Mouse (Mus musculus): Measurements from ENCODE around the gene Egfl6.

Gene Egfl6

GRCm38 (mm10) chrX:166515923-166516322 lies 69.6 kb downstream of the Egfl6 start:
- DNase-seq: no peak

- DNase-seq: peak; percentile 12
Observed at GRCm38 (mm10) chrX:166514035-166514434, 71.5 kb downstream of the Egfl6 start.

DNA sequence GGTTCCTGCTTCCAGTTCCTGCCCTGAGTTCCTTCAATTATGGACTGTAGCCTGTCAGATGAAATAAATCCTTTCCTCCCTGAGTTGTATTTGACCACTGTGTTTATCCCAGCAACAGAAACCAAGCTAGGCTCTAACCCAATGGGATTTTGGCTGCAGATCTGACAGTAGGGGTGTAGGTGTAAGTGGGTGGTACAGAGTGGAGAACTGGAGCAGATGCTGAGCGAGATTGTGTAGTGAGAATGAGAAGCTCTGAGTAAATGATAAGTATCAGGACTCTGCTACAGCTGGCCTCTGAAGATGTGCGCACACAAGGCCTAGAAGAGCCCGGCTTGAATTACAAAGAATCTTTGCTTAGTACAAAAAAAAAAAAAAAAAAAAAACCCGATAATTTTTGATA lies 73.4 kb downstream of the Egfl6 start:
- DNase-seq: no peak

- no peak for DNase-seq
Observed at GRCm38 (mm10) chrX:166511107-166511506, 74.4 kb downstream of the Egfl6 start.

DNA sequence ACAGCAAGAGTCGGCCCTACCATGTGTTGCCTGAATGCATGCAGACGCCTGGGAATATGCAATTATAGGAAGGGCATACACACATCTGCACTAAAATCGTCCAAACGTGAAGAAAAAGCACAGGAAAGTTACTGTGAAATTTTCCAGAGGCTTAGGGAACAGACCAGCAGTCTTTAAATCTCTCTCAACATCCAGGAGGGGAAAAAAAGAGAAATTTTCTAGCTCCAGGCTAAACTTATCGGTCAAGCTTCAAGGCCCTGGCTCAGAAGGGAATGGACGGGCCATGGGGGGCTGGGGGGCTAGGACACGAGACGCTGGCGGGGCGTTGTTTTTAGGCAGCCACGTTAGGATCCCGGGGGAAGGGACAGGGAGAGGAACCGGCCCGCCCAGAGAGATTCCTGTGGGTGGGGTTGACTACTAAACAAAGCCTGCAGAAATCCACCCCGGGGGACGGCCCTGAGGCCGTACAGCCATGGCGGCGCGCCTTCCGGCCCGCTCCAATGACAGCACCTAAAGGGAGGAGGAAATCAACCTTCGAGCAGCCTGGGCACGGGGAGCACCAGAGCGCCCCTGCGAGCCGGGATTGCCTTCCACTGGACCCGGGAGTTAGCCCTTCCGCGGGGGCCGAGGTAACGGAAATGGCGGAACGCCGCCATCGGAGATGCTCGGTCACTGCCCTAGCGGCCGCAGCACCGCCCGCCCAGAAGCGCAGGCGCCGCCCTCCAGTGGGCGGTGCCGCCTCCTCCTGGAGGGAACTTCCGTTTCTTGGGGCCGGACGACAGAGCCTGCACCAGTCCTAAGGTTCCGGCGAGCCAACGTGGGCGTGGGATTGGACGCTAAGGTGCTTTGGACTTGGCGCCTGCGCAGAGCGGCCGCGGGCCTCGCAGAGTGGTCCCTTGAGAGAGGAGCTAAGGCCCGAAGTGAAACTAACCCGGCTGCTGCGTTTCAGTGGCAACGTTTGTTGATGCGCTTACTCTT lies 75.5 kb downstream of the Egfl6 start:
- DNase-seq: peak; percentile 93

GRCm38 (mm10) chrX:166504421-166504820 lies 81.1 kb downstream of the Egfl6 start:
- DNase-seq: peak; percentile 14

- DNase-seq: no peak
Observed at GRCm38 (mm10) chrX:166499496-166500190, 85.9 kb downstream of the Egfl6 start.

- DNase-seq: no peak
Observed at GRCm38 (mm10) chrX:166497771-166498170, 87.7 kb downstream of the Egfl6 start.

DNA sequence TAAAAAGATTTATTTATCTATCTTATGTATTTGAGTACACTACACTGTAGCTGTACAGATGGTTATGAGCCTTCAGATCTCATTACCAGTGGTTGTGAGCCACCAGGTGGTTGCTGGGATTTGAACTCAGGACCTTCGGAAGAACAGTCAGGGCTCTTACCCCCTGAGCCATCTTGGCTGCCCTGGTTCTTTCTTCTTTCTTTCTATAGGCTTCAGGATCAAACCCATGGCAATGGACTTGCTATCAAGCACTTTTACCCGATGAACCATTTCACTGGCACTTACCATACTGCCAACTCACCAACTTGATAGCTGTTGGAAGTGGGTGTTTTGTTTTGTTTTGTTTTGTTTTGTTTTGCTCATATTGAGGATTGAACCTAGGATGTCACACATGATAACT lies 90.5 kb downstream of the Egfl6 start:
- DNase-seq: no peak

DNA sequence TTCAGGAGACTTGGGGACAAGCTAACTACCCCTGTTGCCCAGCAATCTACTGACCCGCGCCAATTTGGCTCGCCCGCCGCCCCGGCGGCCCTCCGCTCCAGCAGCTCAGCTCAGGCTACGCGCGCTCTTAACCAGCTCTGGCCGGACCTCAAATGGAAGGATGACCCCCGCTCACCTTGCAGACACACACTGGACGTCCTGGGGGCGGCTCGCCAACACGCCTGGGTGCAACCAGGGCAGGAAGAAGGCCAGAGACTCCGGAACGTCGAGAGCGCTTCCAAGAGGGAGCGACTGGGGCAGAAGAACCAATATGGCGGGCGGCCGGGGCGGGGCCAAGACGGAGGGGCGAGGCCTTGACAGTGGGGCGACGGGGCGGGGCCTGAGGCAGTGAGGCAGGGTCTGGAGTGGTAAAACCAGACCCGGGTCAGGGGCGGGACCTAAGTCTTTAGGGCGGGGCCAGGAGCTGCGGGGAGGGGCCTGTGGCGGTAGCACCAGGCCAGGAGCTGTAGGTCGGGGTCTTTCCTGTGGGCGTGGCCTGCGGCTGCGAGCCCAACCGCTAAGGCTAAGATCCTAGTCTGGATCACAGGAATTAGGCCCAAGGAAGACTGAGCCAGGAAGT lies 106.0 kb downstream of the Egfl6 start, which contains the start of gene Rab9:
Gene Rab9, minus strand, starts transcription at position 503 of the 619 bp plus-strand sequence.
- DNase-seq: peak; percentile 92

DNA sequence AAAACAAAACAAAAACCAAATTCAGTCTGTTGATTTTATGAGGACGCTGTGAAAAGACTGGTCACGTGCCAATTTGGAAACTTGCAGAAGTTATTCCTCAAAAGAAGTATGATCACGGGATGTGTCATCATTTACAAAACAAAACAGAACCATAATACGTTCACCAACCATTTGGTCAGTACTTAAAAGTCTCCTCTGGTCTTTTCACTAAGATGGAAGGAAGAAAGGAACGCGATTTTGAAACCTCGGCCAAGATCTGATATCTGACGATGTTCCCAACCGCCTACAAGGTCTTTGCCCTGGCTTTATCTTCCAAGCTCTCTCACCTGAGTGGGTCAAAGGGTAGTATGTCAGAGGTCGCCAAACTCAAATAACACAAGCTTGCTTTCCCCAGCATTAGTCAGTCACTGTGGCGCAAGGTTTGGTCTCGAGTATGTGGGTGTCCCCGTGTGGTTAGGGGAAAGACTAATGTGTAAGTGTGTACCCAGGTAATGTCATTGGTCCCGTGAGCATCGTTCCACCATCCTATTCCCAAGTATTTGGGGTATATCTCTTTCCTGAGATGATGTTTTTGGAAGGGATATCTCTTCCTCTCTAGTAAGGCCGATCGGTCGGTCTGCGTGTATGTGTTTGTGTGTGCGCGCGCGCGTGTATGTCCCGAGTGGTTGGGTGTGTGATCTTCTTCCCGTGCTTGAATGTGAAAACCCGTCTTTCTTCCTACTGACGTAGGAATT lies 106.7 kb downstream of the Egfl6 start:
- DNase-seq: no peak

DNA sequence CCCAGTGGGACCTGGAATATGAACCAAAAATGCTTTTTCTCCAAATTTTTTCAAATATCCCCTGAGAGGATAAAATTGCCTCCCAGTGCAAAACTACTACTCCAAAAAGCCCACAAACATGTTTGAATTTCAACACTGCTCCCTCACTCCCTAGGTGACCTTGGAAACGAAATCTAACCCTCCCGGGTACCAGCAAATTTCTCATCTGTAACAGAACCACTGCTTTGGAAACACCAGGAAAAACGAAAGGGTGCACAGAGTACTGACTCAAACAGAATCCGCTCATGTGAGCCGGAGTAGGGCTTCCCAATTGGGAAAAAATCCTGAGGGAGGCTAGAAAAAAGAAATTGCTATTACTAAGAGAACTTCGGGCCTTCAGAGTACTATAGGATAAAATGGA lies 108.1 kb downstream of the Egfl6 start:
- DNase-seq: no peak

Measured in lung, postnatal 14 days (tissue).